Mouse (Mus musculus): Measurements from ENCODE around the gene Gpx7.

DNA sequence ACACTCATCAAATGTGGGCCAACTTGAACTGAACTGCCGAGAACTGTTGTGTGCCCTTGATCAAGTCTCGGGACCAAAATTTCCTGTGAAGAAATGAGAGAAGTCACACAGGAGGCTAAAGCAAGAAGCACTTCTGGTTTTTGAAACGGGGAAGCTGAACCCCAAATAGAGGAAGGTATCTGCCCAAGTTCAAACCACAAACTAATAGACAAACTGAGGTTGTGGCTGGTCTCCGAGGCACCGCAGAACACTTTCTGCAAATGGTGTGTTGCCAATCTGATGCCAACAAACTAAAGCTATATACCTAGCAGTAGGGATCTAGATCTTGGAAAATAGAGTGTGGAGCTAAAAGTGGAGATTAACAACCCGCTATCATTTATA, 21.6 kb upstream of the Gpx7 start:
- TF ChIP-seq CTCF (IDR thresholded peaks at IDR 0.05; ENCODE audit: insufficient read depth, low read depth, low read length) (no peak), POLR2A (IDR thresholded peaks at IDR 0.05; ENCODE audit: insufficient read depth, low read depth, low read length) (no peak)
